Mouse (Mus musculus) layer of hippocampus, adult 18-20 months (tissue): ENCODE measurements at regions not wholly inside any gene's neighbourhood (a gene's known extent, or its start where the extent isn't known, plus 50 kb on each side); places are given as distances from the start of the nearest gene placed in this dataset.
"Not testable (repeated sequence)": the region's sequence is repeated elsewhere in the genome, so short reads cannot be mapped to it uniquely, and the experiment has no call there.

Source experiments
- DNase-seq, 2 experiments: peaks; one replicate each; pipeline ENCODE4 v3.0.0; 2022; ENCODE audit warnings: low spot score in 2 of 2

GRCm38 (mm10) chr15:87818566-87818965 is 274.5 kb downstream of the Fam19a5 start:
- no peak for DNase-seq

- no peak for DNase-seq
Observed at GRCm38 (mm10) chr15:87842097-87842496, 298.0 kb downstream of the Fam19a5 start.

GRCm38 (mm10) chr15:87859069-87859468 is 315.0 kb downstream of the Fam19a5 start:
- no peak for DNase-seq

- peak; percentile 4 to 28 for DNase-seq
Observed at GRCm38 (mm10) chr15:87876286-87876899, 332.3 kb downstream of the Fam19a5 start.

GRCm38 (mm10) chr15:87890903-87891302 is 346.8 kb downstream of the Fam19a5 start:
- peak; percentile 19 to 69 for DNase-seq

- DNase-seq: not testable (repeated sequence)
Observed at GRCm38 (mm10) chr15:87894866-87895265, 350.8 kb downstream of the Fam19a5 start.

- no peak for DNase-seq
Observed at GRCm38 (mm10) chr15:87898655-87899054, 354.6 kb downstream of the Fam19a5 start.

- no peak for DNase-seq
Observed at GRCm38 (mm10) chr15:87904436-87904835, 360.3 kb downstream of the Fam19a5 start.

- DNase-seq: no peak
Observed at GRCm38 (mm10) chr15:87906310-87906709, 362.2 kb downstream of the Fam19a5 start.

- DNase-seq: peak; percentile 11 to 58
Observed at GRCm38 (mm10) chr15:87922091-87922490, 378.0 kb downstream of the Fam19a5 start.

- DNase-seq: no peak
Observed at GRCm38 (mm10) chr15:87922781-87923446, 378.8 kb downstream of the Fam19a5 start.

GRCm38 (mm10) chr15:87923906-87924305 is 379.8 kb downstream of the Fam19a5 start:
- DNase-seq: peak in 1 of 2 experiments; percentile 47

GRCm38 (mm10) chr15:87936041-87936440 is 391.9 kb downstream of the Fam19a5 start:
- no peak for DNase-seq

GRCm38 (mm10) chr15:87940837-87941236 is 396.7 kb downstream of the Fam19a5 start:
- peak in 1 of 2 experiments; percentile 75 for DNase-seq

GRCm38 (mm10) chr15:87952531-87952930 is 408.4 kb downstream of the Fam19a5 start:
- DNase-seq: no peak

- DNase-seq: no peak
Observed at GRCm38 (mm10) chr15:87955685-87956256, 411.7 kb downstream of the Fam19a5 start.

- no peak for DNase-seq
Observed at GRCm38 (mm10) chr15:87958866-87959265, 414.8 kb downstream of the Fam19a5 start.

- DNase-seq: no peak
Observed at GRCm38 (mm10) chr15:87972641-87973040, 428.5 kb downstream of the Fam19a5 start.

GRCm38 (mm10) chr15:87987322-87987985 is 443.4 kb downstream of the Fam19a5 start:
- no peak for DNase-seq

GRCm38 (mm10) chr15:87994546-87994945 is 450.4 kb downstream of the Fam19a5 start:
- DNase-seq: peak in 1 of 2 experiments; percentile 4

- no peak for DNase-seq
Observed at GRCm38 (mm10) chr15:88017076-88017475, 473.0 kb downstream of the Fam19a5 start.

- DNase-seq: no peak
Observed at GRCm38 (mm10) chr15:88032751-88033150, 488.7 kb downstream of the Fam19a5 start.
